Mouse (Mus musculus) lung, postnatal 0 days (tissue): ENCODE results near the gene Cald1.

Experiments used
- CTCF ChIP-seq: IDR thresholded peaks from 2 replicates; pipeline ENCODE4 v1.5.1; 2016; ENCODE audit warnings: antibody characterized with exemption, mild to moderate bottlenecking
- EP300 ChIP-seq: IDR thresholded peaks from 2 replicates; pipeline ENCODE4 v1.6.1; 2016; ENCODE audit warnings: antibody characterized with exemption, mild to moderate bottlenecking, control low read depth

GRCm38 (mm10) chr6:34579504-34580068 lies 18.7 kb upstream of the Cald1 start:
- TF ChIP-seq CTCF, result no peak
- TF ChIP-seq EP300, result no peak; the same call in 1 of the 2 replicates
